Mouse (Mus musculus): ENCODE results near the gene Tspo2. TPM values are rescaled to one million over a fixed set of nuclear protein-coding genes. Genes with fewer than 3 reads are reported as not detected.

Tspo2 gene
- polyA plus RNA-seq, 1 experiment from 2014 or later, result 4.5 TPM

- peak; percentile 63 for ATAC-seq
- no peaks in the 10 kb centered on the region for H3K9me3 ChIP-seq (ENCODE audit: control insufficient read depth, low read length)
- H3K4me3 ChIP-seq (ENCODE audit: low read length), result no peak overlapping the region
- H3K9ac ChIP-seq (ENCODE audit: low read depth, low read length), result peak overlapping the region; percentile 30
- no peaks in the 10 kb centered on the region for H3K27me3 ChIP-seq (replicated peaks; ENCODE audit: control insufficient read depth, insufficient read depth, low read length)
- H3K4me2 ChIP-seq (ENCODE audit: low read depth, low read length), result peak overlapping the region; percentile 20; the same call in 1 of the 2 replicates
- H3K27ac ChIP-seq (ENCODE audit: low read length), result peak overlapping the region; percentile 86
- H3K4me1 ChIP-seq (ENCODE audit: control insufficient read depth, insufficient read depth, low read length), result peaks cover 54% of the 10 kb centered on the region
- H3K36me3 ChIP-seq (ENCODE audit: control insufficient read depth, insufficient read depth, low read length), result no peaks in the 10 kb centered on the region
- 26% methylated on average over 9 of the region's 9 CpGs for WGBS
Observed at GRCm38 (mm10) chr17:48425823-48426612, 25.3 kb downstream of the Tspo2 start.

GRCm38 (mm10) chr17:48424237-48424636 lies 27.1 kb downstream of the Tspo2 start:
- 86% methylated on average over 9 of the region's 9 CpGs for whole genome bisulfite sequencing
- Histone ChIP-seq H3K27me3 (replicated peaks; ENCODE audit: control insufficient read depth, insufficient read depth, low read length) (no peaks in the 10 kb centered on the region), H3K9ac (ENCODE audit: low read depth, low read length) (no peak overlapping the region), H3K4me1 (ENCODE audit: control insufficient read depth, insufficient read depth, low read length) (peaks cover 42% of the 10 kb centered on the region), H3K9me3 (ENCODE audit: control insufficient read depth, low read length) (no peaks in the 10 kb centered on the region), H3K4me3 (ENCODE audit: low read length) (no peak overlapping the region), H3K36me3 (ENCODE audit: control insufficient read depth, insufficient read depth, low read length) (no peaks in the 10 kb centered on the region), H3K27ac (ENCODE audit: low read length) (no peak overlapping the region), H3K4me2 (ENCODE audit: low read depth, low read length) (no peak overlapping the region)
- ATAC-seq, result no peak

GRCm38 (mm10) chr17:48419571-48419970 lies 31.8 kb downstream of the Tspo2 start:
- Histone ChIP-seq H3K27me3 (replicated peaks; ENCODE audit: control insufficient read depth, insufficient read depth, low read length) (no peaks in the 10 kb centered on the region), H3K27ac (ENCODE audit: low read length) (no peak overlapping the region), H3K4me3 (ENCODE audit: low read length) (no peak overlapping the region), H3K9me3 (ENCODE audit: control insufficient read depth, low read length) (no peaks in the 10 kb centered on the region), H3K4me1 (ENCODE audit: control insufficient read depth, insufficient read depth, low read length) (peaks cover 17% of the 10 kb centered on the region; the same call in 1 of the 2 replicates), H3K9ac (ENCODE audit: low read depth, low read length) (0 out of 2 replicates have a peak overlapping the region, but pooled peaks have one; percentile 7), H3K36me3 (ENCODE audit: control insufficient read depth, insufficient read depth, low read length) (peaks cover 9% of the 10 kb centered on the region), H3K4me2 (ENCODE audit: low read depth, low read length) (no peak overlapping the region)
- 63% methylated on average over 2 of the region's 2 CpGs for WGBS
- ATAC-seq, result no peak

- H3K4me1 ChIP-seq (ENCODE audit: control insufficient read depth, insufficient read depth, low read length), result 0 out of 2 replicates have a peak, but pooled peaks cover 15% of the 10 kb centered on the region
- H3K4me3 ChIP-seq (ENCODE audit: low read length), result peak overlapping the region; percentile 29
- H3K27ac ChIP-seq (ENCODE audit: low read length), result peak overlapping the region; percentile 94
- H3K9ac ChIP-seq (ENCODE audit: low read depth, low read length), result peak overlapping the region; percentile 56
- peak overlapping the region; percentile 53 for H3K4me2 ChIP-seq (ENCODE audit: low read depth, low read length)
- peaks cover 13% of the 10 kb centered on the region for H3K36me3 ChIP-seq (ENCODE audit: control insufficient read depth, insufficient read depth, low read length)
- WGBS, result 69% methylated on average over 1 of the region's 1 CpGs
- no peaks in the 10 kb centered on the region for H3K27me3 ChIP-seq (replicated peaks; ENCODE audit: control insufficient read depth, insufficient read depth, low read length)
- peak; percentile 12 for ATAC-seq
- H3K9me3 ChIP-seq (ENCODE audit: control insufficient read depth, low read length), result no peaks in the 10 kb centered on the region
Observed at GRCm38 (mm10) chr17:48418781-48419180, 32.5 kb downstream of the Tspo2 start.

GRCm38 (mm10) chr17:48418174-48418573 lies 33.1 kb downstream of the Tspo2 start:
- WGBS, result 45% methylated on average over 7 of the region's 7 CpGs
- H3K4me2 ChIP-seq (ENCODE audit: low read depth, low read length), result peak overlapping the region; percentile 53
- peak; percentile 97 for ATAC-seq

GRCm38 (mm10) chr17:48417521-48417920 lies 33.8 kb downstream of the Tspo2 start:
- H3K4me2 ChIP-seq (ENCODE audit: low read depth, low read length), result peak overlapping the region; percentile 32
- no peak overlapping the region for H3K4me3 ChIP-seq (ENCODE audit: low read length)
- WGBS, result 79% methylated on average over 6 of the region's 6 CpGs
- H3K9me3 ChIP-seq (ENCODE audit: control insufficient read depth, low read length), result no peaks in the 10 kb centered on the region
- no peaks in the 10 kb centered on the region for H3K27me3 ChIP-seq (replicated peaks; ENCODE audit: control insufficient read depth, insufficient read depth, low read length)
- H3K9ac ChIP-seq (ENCODE audit: low read depth, low read length), result no peak overlapping the region
- H3K27ac ChIP-seq (ENCODE audit: low read length), result peak overlapping the region; percentile 79
- H3K4me1 ChIP-seq (ENCODE audit: control insufficient read depth, insufficient read depth, low read length), result 0 out of 2 replicates have a peak, but pooled peaks cover 12% of the 10 kb centered on the region
- ATAC-seq, result no peak; the same call in none of the 2 replicates
- peaks cover 13% of the 10 kb centered on the region for H3K36me3 ChIP-seq (ENCODE audit: control insufficient read depth, insufficient read depth, low read length)

More at GRCm38 (mm10) chr17:48418174-48418573, 33.1 kb downstream of the Tspo2 start:
- Histone ChIP-seq H3K36me3 (ENCODE audit: control insufficient read depth, insufficient read depth, low read length) (peaks cover 13% of the 10 kb centered on the region), H3K9me3 (ENCODE audit: control insufficient read depth, low read length) (no peaks in the 10 kb centered on the region), H3K27me3 (replicated peaks; ENCODE audit: control insufficient read depth, insufficient read depth, low read length) (no peaks in the 10 kb centered on the region), H3K9ac (ENCODE audit: low read depth, low read length) (peak overlapping the region; percentile 56; the same call in 1 of the 2 replicates), H3K4me3 (ENCODE audit: low read length) (peak overlapping the region; percentile 29), H3K27ac (ENCODE audit: low read length) (peak overlapping the region; percentile 94), H3K4me1 (ENCODE audit: control insufficient read depth, insufficient read depth, low read length) (0 out of 2 replicates have a peak, but pooled peaks cover 12% of the 10 kb centered on the region)

GRCm38 (mm10) chr17:48416425-48417195 lies 34.7 kb downstream of the Tspo2 start:
- no peaks in the 10 kb centered on the region for H3K27me3 ChIP-seq (replicated peaks; ENCODE audit: control insufficient read depth, insufficient read depth, low read length)
- H3K4me1 ChIP-seq (ENCODE audit: control insufficient read depth, insufficient read depth, low read length), result peaks cover 12% of the 10 kb centered on the region; the same call in 1 of the 2 replicates
- H3K36me3 ChIP-seq (ENCODE audit: control insufficient read depth, insufficient read depth, low read length), result peaks cover 13% of the 10 kb centered on the region
- no peaks in the 10 kb centered on the region for H3K9me3 ChIP-seq (ENCODE audit: control insufficient read depth, low read length)
- 80% methylated on average over 14 of the region's 14 CpGs for WGBS
- H3K4me3 ChIP-seq (ENCODE audit: low read length), result no peak overlapping the region
- H3K9ac ChIP-seq (ENCODE audit: low read depth, low read length), result no peak overlapping the region
- peak; percentile 52 for ATAC-seq
- H3K4me2 ChIP-seq (ENCODE audit: low read depth, low read length), result no peak overlapping the region
- H3K27ac ChIP-seq (ENCODE audit: low read length), result no peak overlapping the region

- Histone ChIP-seq H3K27ac (ENCODE audit: low read length) (no peak overlapping the region), H3K4me1 (ENCODE audit: control insufficient read depth, insufficient read depth, low read length) (peaks cover 15% of the 10 kb centered on the region; the same call in 1 of the 2 replicates), H3K4me2 (ENCODE audit: low read depth, low read length) (no peak overlapping the region), H3K27me3 (replicated peaks; ENCODE audit: control insufficient read depth, insufficient read depth, low read length) (no peaks in the 10 kb centered on the region), H3K36me3 (ENCODE audit: control insufficient read depth, insufficient read depth, low read length) (peaks cover 13% of the 10 kb centered on the region), H3K9me3 (ENCODE audit: control insufficient read depth, low read length) (no peaks in the 10 kb centered on the region), H3K4me3 (ENCODE audit: low read length) (no peak overlapping the region), H3K9ac (ENCODE audit: low read depth, low read length) (no peak overlapping the region)
- no peak for ATAC-seq
- 76% methylated on average over 7 of the region's 7 CpGs for WGBS
Observed at GRCm38 (mm10) chr17:48416011-48416410, 35.3 kb downstream of the Tspo2 start.

GRCm38 (mm10) chr17:48411241-48411640 lies 40.1 kb downstream of the Tspo2 start:
- peak overlapping the region; percentile 73 for H3K4me3 ChIP-seq (ENCODE audit: low read length)
- no peaks in the 10 kb centered on the region for H3K9me3 ChIP-seq (ENCODE audit: control insufficient read depth, low read length)
- WGBS, result 35% methylated on average over 8 of the region's 8 CpGs
- peak overlapping the region; percentile 56 for H3K4me2 ChIP-seq (ENCODE audit: low read depth, low read length)
- no peak for ATAC-seq
- peaks cover 17% of the 10 kb centered on the region for H3K4me1 ChIP-seq (ENCODE audit: control insufficient read depth, insufficient read depth, low read length)
- H3K36me3 ChIP-seq (ENCODE audit: control insufficient read depth, insufficient read depth, low read length), result peaks cover 13% of the 10 kb centered on the region
- H3K27ac ChIP-seq (ENCODE audit: low read length), result peak overlapping the region; percentile 99
- peak overlapping the region; percentile 89 for H3K9ac ChIP-seq (ENCODE audit: low read depth, low read length)
- no peaks in the 10 kb centered on the region for H3K27me3 ChIP-seq (replicated peaks; ENCODE audit: control insufficient read depth, insufficient read depth, low read length)
